Mouse (Mus musculus) ES-E14 (cell line): ENCODE measurements at regions not wholly inside any gene's neighbourhood (a gene's known extent, or its start where the extent isn't known, plus 50 kb on each side); places are given as distances from the start of the nearest gene placed in this dataset.

Experiments
- DNase-seq: peaks from one replicate; pipeline ENCODE4 v3.0.0-alpha.2; 2013; ENCODE audit warnings: low read depth, low spot score
- H3K27ac ChIP-seq: 2 replicates; pipeline ENCODE4 v1.5.1; 2012; ENCODE audit warnings: low read depth, mild to moderate bottlenecking, low read length, moderate library complexity, mixed read lengths; ENCODE audit not compliant: poor library complexity, insufficient read depth, severe bottlenecking
- H3K36me3 ChIP-seq: 2 replicates; pipeline ENCODE4 v1.6.1; 2012; ENCODE audit warnings: mild to moderate bottlenecking, low read length, moderate library complexity, mixed read lengths; ENCODE audit not compliant: control insufficient read depth, poor library complexity, insufficient read depth, severe bottlenecking
- H3K4me1 ChIP-seq, 2 experiments: fragments of 150-350 bp in 1 of 2; sonication (generic) in 1 of 2; 2 replicates each; pipeline ENCODE4 v1.6.1; 2012; ENCODE audit warnings: low read length in 2 of 2, mild to moderate bottlenecking in 1 of 2, mixed read lengths in 1 of 2; ENCODE audit not compliant: control insufficient read depth in 2 of 2, insufficient read depth in 2 of 2, poor library complexity in 1 of 2
- H3K4me3 ChIP-seq, 2 experiments: fragments of 150-350 bp in 1 of 2; sonication (generic) in 1 of 2; 2 replicates each; pipeline ENCODE4 v1.5.1; 2012; ENCODE audit warnings: low read length in 2 of 2, low read depth in 1 of 2, mild to moderate bottlenecking in 1 of 2, mixed read lengths in 1 of 2; ENCODE audit not compliant: insufficient read depth in 1 of 2, poor library complexity in 1 of 2, severe bottlenecking in 1 of 2
- H3K9ac ChIP-seq: 2 replicates; pipeline ENCODE4 v1.6.1; 2012; ENCODE audit warnings: low read depth, mild to moderate bottlenecking, low read length, mixed read lengths; ENCODE audit not compliant: poor library complexity, insufficient read depth, severe bottlenecking
- H3K9me3 ChIP-seq: fragments of 150-350 bp; sonication (generic); 2 replicates; pipeline ENCODE4 v1.6.1; 2012; ENCODE audit warnings: low read depth, mild to moderate bottlenecking, low read length; ENCODE audit not compliant: control insufficient read depth, insufficient read depth
- CHD2 ChIP-seq: IDR thresholded peaks from 2 replicates; pipeline ENCODE4 v1.6.1; 2014; ENCODE audit warnings: mild to moderate bottlenecking, low read depth, low read length, inconsistent platforms
- HCFC1 ChIP-seq: IDR thresholded peaks from 2 replicates; pipeline ENCODE4 v1.6.1; 2012; ENCODE audit warnings: low read length, inconsistent platforms, borderline replicate concordance; ENCODE audit not compliant: insufficient read depth
- MAFK ChIP-seq: IDR thresholded peaks from 2 replicates; pipeline ENCODE4 v1.6.1; 2014; ENCODE audit warnings: mild to moderate bottlenecking, low read depth, low read length, inconsistent platforms; ENCODE audit not compliant: insufficient read depth
- ZC3H11A ChIP-seq: IDR thresholded peaks from 2 replicates; pipeline ENCODE4 v1.6.1; 2012; ENCODE audit warnings: low read depth, mild to moderate bottlenecking, inconsistent platforms, low read length, borderline replicate concordance
- ZNF384 ChIP-seq: IDR thresholded peaks from 2 replicates; pipeline ENCODE4 v1.6.1; 2012; ENCODE audit warnings: low read depth, low read length, inconsistent platforms
- in situ Hi-C, 2 experiments: fragments of 600-800 bp; cut with MboI; formaldehyde crosslinking; loops; one replicate each; pipeline ENCODE4 v1.15.1; 2025; ENCODE audit warnings: low sequenced_read_pairs in 2 of 2, inconsistent platforms in 1 of 2; ENCODE audit not compliant: unreplicated experiment in 2 of 2

GRCm38 (mm10) chr16:22750725-22751287 lies 60.6 kb downstream of the Crygs start:
- H3K4me3 ChIP-seq: no peak overlapping the region
- no peak for DNase-seq
- in situ Hi-C loops: no loop called here

GRCm38 (mm10) chr16:22744121-22744855 lies 67.1 kb downstream of the Crygs start:
- Histone ChIP-seq H3K4me1 (no peaks in the 10 kb centered on the region), H3K27ac (no peak overlapping the region), H3K9me3 (no peaks in the 10 kb centered on the region), H3K36me3 (no peaks in the 10 kb centered on the region), H3K9ac (no peak overlapping the region), H3K4me3 (no peak overlapping the region)
- TF ChIP-seq ZC3H11A (no peak), MAFK (no peak), ZNF384 (no peak), CHD2 (no peak), HCFC1 (no peak)
- in situ Hi-C loops: no loop called here
- no peak for DNase-seq

More at GRCm38 (mm10) chr16:22750725-22751287, 60.6 kb downstream of the Crygs start:
- TF ChIP-seq ZC3H11A: no peak
- no peak for TF ChIP-seq HCFC1
- no peak for TF ChIP-seq CHD2
- no peak for TF ChIP-seq ZNF384
- no peak for TF ChIP-seq MAFK
- Histone ChIP-seq H3K27ac (no peak overlapping the region), H3K4me1 (no peaks in the 10 kb centered on the region), H3K9ac (no peak overlapping the region), H3K36me3 (no peaks in the 10 kb centered on the region), H3K9me3 (no peaks in the 10 kb centered on the region)

- Histone ChIP-seq H3K4me1 (no peaks in the 10 kb centered on the region), H3K9me3 (no peaks in the 10 kb centered on the region), H3K27ac (no peak overlapping the region), H3K36me3 (no peaks in the 10 kb centered on the region), H3K4me3 (no peak overlapping the region), H3K9ac (no peak overlapping the region)
- DNase-seq: no peak
- in situ Hi-C loops: no loop called here
- no peak for TF ChIP-seq ZNF384
- TF ChIP-seq MAFK: no peak
- no peak for TF ChIP-seq CHD2
- no peak for TF ChIP-seq ZC3H11A
- no peak for TF ChIP-seq HCFC1
Observed at GRCm38 (mm10) chr16:22743461-22743860, 67.9 kb downstream of the Crygs start.

- DNase-seq: no peak
- TF ChIP-seq CHD2: no peak
- no peak for TF ChIP-seq MAFK
- no peak for TF ChIP-seq ZC3H11A
- no peak for TF ChIP-seq ZNF384
- no peak for TF ChIP-seq HCFC1
- Histone ChIP-seq H3K4me1 (no peaks in the 10 kb centered on the region), H3K36me3 (no peaks in the 10 kb centered on the region), H3K27ac (no peak overlapping the region), H3K4me3 (no peak overlapping the region), H3K9ac (no peak overlapping the region), H3K9me3 (no peaks in the 10 kb centered on the region)
- in situ Hi-C loops: no loop called here
Observed at GRCm38 (mm10) chr16:22741496-22741895, 69.9 kb downstream of the Crygs start.
